Mouse (Mus musculus): Measurements from ENCODE around the gene Rsph6a. TPM values are rescaled to one million over a fixed set of nuclear protein-coding genes. Genes with fewer than 3 reads are reported as not detected.
A peak's percentile ranks its signal among the peaks of the same experiment; 100 is the strongest.

The Rsph6a gene
- polyA plus RNA-seq, 1 experiment from 2014 or later, result 0.09 TPM

GRCm38 (mm10) chr7:19016042-19016441 lies 38.4 kb upstream of the Rsph6a start:
- H3K4me2 ChIP-seq (ENCODE audit: low read length), result no peak overlapping the region
- no peak overlapping the region for H3K9ac ChIP-seq (replicated peaks; ENCODE audit: low read depth, low read length)
- no peaks in the 10 kb centered on the region for H3K9me3 ChIP-seq (ENCODE audit: control insufficient read depth, low read length)
- peaks cover 8% of the 10 kb centered on the region; the same call in 1 of the 2 replicates for H3K27me3 ChIP-seq (replicated peaks; ENCODE audit: control insufficient read depth, insufficient read depth, low read length)
- no peak overlapping the region for H3K27ac ChIP-seq (ENCODE audit: low read length)
- ATAC-seq, result no peak
- H3K4me1 ChIP-seq (replicated peaks; ENCODE audit: control insufficient read depth, insufficient read depth, low read length), result peaks cover 7% of the 10 kb centered on the region; the same call in 1 of the 2 replicates
- 86% methylated on average over 4 of the region's 4 CpGs for WGBS
- H3K36me3 ChIP-seq (ENCODE audit: control insufficient read depth, insufficient read depth), result no peaks in the 10 kb centered on the region
- no peak overlapping the region for H3K4me3 ChIP-seq (replicated peaks; ENCODE audit: low read length)

- H3K9me3 ChIP-seq (ENCODE audit: control insufficient read depth, low read length), result no peaks in the 10 kb centered on the region
- no peak overlapping the region for H3K9ac ChIP-seq (replicated peaks; ENCODE audit: low read depth, low read length)
- 88% methylated on average over 7 of the region's 7 CpGs for WGBS
- ATAC-seq, result no peak
- no peak overlapping the region for H3K4me3 ChIP-seq (replicated peaks; ENCODE audit: low read length)
- H3K4me1 ChIP-seq (replicated peaks; ENCODE audit: control insufficient read depth, insufficient read depth, low read length), result no peaks in the 10 kb centered on the region
- peaks cover 27% of the 10 kb centered on the region for H3K27me3 ChIP-seq (replicated peaks; ENCODE audit: control insufficient read depth, insufficient read depth, low read length)
- no peak overlapping the region for H3K4me2 ChIP-seq (ENCODE audit: low read length)
- H3K27ac ChIP-seq (ENCODE audit: low read length), result no peak overlapping the region
- H3K36me3 ChIP-seq (ENCODE audit: control insufficient read depth, insufficient read depth), result no peaks in the 10 kb centered on the region
These were observed 36.6 kb upstream of the Rsph6a start for GRCm38 (mm10) chr7:19017909-19018308.

- H3K4me2 ChIP-seq (ENCODE audit: low read length), result no peak overlapping the region
- H3K9ac ChIP-seq (replicated peaks; ENCODE audit: low read depth, low read length), result no peak overlapping the region
- no peak for ATAC-seq
- peaks cover 36% of the 10 kb centered on the region for H3K27me3 ChIP-seq (replicated peaks; ENCODE audit: control insufficient read depth, insufficient read depth, low read length)
- no peaks in the 10 kb centered on the region for H3K36me3 ChIP-seq (ENCODE audit: control insufficient read depth, insufficient read depth)
- no peak overlapping the region for H3K4me3 ChIP-seq (replicated peaks; ENCODE audit: low read length)
- no peaks in the 10 kb centered on the region for H3K9me3 ChIP-seq (ENCODE audit: control insufficient read depth, low read length)
- H3K27ac ChIP-seq (ENCODE audit: low read length), result no peak overlapping the region
- WGBS, result 24% methylated on average over 8 of the region's 8 CpGs
- peaks cover 11% of the 10 kb centered on the region for H3K4me1 ChIP-seq (replicated peaks; ENCODE audit: control insufficient read depth, insufficient read depth, low read length)
These were observed 33.4 kb upstream of the Rsph6a start for GRCm38 (mm10) chr7:19021048-19021447.

- ATAC-seq, result no peak
- Histone ChIP-seq H3K27ac (ENCODE audit: low read length) (no peak overlapping the region), H3K36me3 (ENCODE audit: control insufficient read depth, insufficient read depth) (no peaks in the 10 kb centered on the region), H3K27me3 (replicated peaks; ENCODE audit: control insufficient read depth, insufficient read depth, low read length) (peaks cover 36% of the 10 kb centered on the region), H3K4me2 (ENCODE audit: low read length) (no peak overlapping the region), H3K9ac (replicated peaks; ENCODE audit: low read depth, low read length) (no peak overlapping the region), H3K9me3 (ENCODE audit: control insufficient read depth, low read length) (no peaks in the 10 kb centered on the region), H3K4me3 (replicated peaks; ENCODE audit: low read length) (no peak overlapping the region), H3K4me1 (replicated peaks; ENCODE audit: control insufficient read depth, insufficient read depth, low read length) (peaks cover 13% of the 10 kb centered on the region)
- 58% methylated on average over 18 of the region's 18 CpGs for WGBS
These were observed 32.1 kb upstream of the Rsph6a start for GRCm38 (mm10) chr7:19022189-19022958.

- Histone ChIP-seq H3K9ac (replicated peaks; ENCODE audit: low read depth, low read length) (peak within 1 kb of the TSS; percentile 89), H3K4me3 (replicated peaks; ENCODE audit: low read length) (peak within 1 kb of the TSS; percentile 79), H3K27ac (ENCODE audit: low read length) (no peak within 1 kb of the TSS; the same call in 1 of the 2 replicates), H3K36me3 (ENCODE audit: control insufficient read depth, insufficient read depth) (no peaks in the 10 kb centered on the region), H3K4me2 (ENCODE audit: low read length) (peak within 1 kb of the TSS; percentile 80), H3K27me3 (replicated peaks; ENCODE audit: control insufficient read depth, insufficient read depth, low read length) (peaks cover 34% of the 10 kb centered on the region), H3K4me1 (replicated peaks; ENCODE audit: control insufficient read depth, insufficient read depth, low read length) (peaks cover 13% of the 10 kb centered on the region), H3K9me3 (ENCODE audit: control insufficient read depth, low read length) (no peaks in the 10 kb centered on the region)
- 3% methylated on average over 30 of the region's 30 CpGs for WGBS
- ATAC-seq, result peak; percentile 3; the same call in 1 of the 2 replicates
These were observed 31.1 kb upstream of the Rsph6a start, which contains the start of gene Foxa3 for GRCm38 (mm10) chr7:19023357-19023814. Foxa3 (minus strand) TSS chr7:19023538.

GRCm38 (mm10) chr7:19024096-19024506 lies 30.4 kb upstream of the Rsph6a start, which contains the start of gene Sympk:
Sympk (plus strand) TSS chr7:19024377.
- Histone ChIP-seq H3K9ac (replicated peaks; ENCODE audit: low read depth, low read length) (peak within 1 kb of the TSS; percentile 89), H3K4me2 (ENCODE audit: low read length) (peak within 1 kb of the TSS; percentile 80), H3K36me3 (ENCODE audit: control insufficient read depth, insufficient read depth) (no peaks in the 10 kb centered on the region), H3K27ac (ENCODE audit: low read length) (no peak within 1 kb of the TSS; the same call in 1 of the 2 replicates), H3K27me3 (replicated peaks; ENCODE audit: control insufficient read depth, insufficient read depth, low read length) (peaks cover 34% of the 10 kb centered on the region), H3K4me1 (replicated peaks; ENCODE audit: control insufficient read depth, insufficient read depth, low read length) (peaks cover 13% of the 10 kb centered on the region), H3K9me3 (ENCODE audit: control insufficient read depth, low read length) (no peaks in the 10 kb centered on the region), H3K4me3 (replicated peaks; ENCODE audit: low read length) (peak within 1 kb of the TSS; percentile 79)
- under 1% methylated on average over 46 of the region's 50 CpGs for WGBS
- ATAC-seq, result peak; percentile 98

GRCm38 (mm10) chr7:19024581-19025255 lies 29.8 kb upstream of the Rsph6a start:
- H3K36me3 ChIP-seq (ENCODE audit: control insufficient read depth, insufficient read depth), result peaks cover 4% of the 10 kb centered on the region
- H3K27ac ChIP-seq (ENCODE audit: low read length), result no peak overlapping the region; the same call in 1 of the 2 replicates
- peak overlapping the region; percentile 79 for H3K4me3 ChIP-seq (replicated peaks; ENCODE audit: low read length)
- peak overlapping the region; percentile 80 for H3K4me2 ChIP-seq (ENCODE audit: low read length)
- WGBS, result 2% methylated on average over 31 of the region's 36 CpGs
- ATAC-seq, result peak; percentile 43
- H3K4me1 ChIP-seq (replicated peaks; ENCODE audit: control insufficient read depth, insufficient read depth, low read length), result peaks cover 13% of the 10 kb centered on the region
- peak overlapping the region; percentile 89 for H3K9ac ChIP-seq (replicated peaks; ENCODE audit: low read depth, low read length)
- peaks cover 34% of the 10 kb centered on the region for H3K27me3 ChIP-seq (replicated peaks; ENCODE audit: control insufficient read depth, insufficient read depth, low read length)
- H3K9me3 ChIP-seq (ENCODE audit: control insufficient read depth, low read length), result no peaks in the 10 kb centered on the region

- Histone ChIP-seq H3K9ac (replicated peaks; ENCODE audit: low read depth, low read length) (no peak overlapping the region), H3K4me1 (replicated peaks; ENCODE audit: control insufficient read depth, insufficient read depth, low read length) (peaks cover 13% of the 10 kb centered on the region), H3K27ac (ENCODE audit: low read length) (no peak overlapping the region), H3K36me3 (ENCODE audit: control insufficient read depth, insufficient read depth) (peaks cover 19% of the 10 kb centered on the region), H3K4me2 (ENCODE audit: low read length) (no peak overlapping the region), H3K9me3 (ENCODE audit: control insufficient read depth, low read length) (no peaks in the 10 kb centered on the region), H3K27me3 (replicated peaks; ENCODE audit: control insufficient read depth, insufficient read depth, low read length) (peaks cover 7% of the 10 kb centered on the region), H3K4me3 (replicated peaks; ENCODE audit: low read length) (no peak overlapping the region)
- no peak for ATAC-seq
These were observed 26.4 kb upstream of the Rsph6a start for GRCm38 (mm10) chr7:19028067-19028466.

- Histone ChIP-seq H3K4me3 (replicated peaks; ENCODE audit: low read length) (no peak overlapping the region), H3K4me1 (replicated peaks; ENCODE audit: control insufficient read depth, insufficient read depth, low read length) (peaks cover 11% of the 10 kb centered on the region), H3K4me2 (ENCODE audit: low read length) (no peak overlapping the region), H3K9me3 (ENCODE audit: control insufficient read depth, low read length) (no peaks in the 10 kb centered on the region), H3K27me3 (replicated peaks; ENCODE audit: control insufficient read depth, insufficient read depth, low read length) (no peaks in the 10 kb centered on the region), H3K36me3 (ENCODE audit: control insufficient read depth, insufficient read depth) (peaks cover 24% of the 10 kb centered on the region), H3K9ac (replicated peaks; ENCODE audit: low read depth, low read length) (no peak overlapping the region), H3K27ac (ENCODE audit: low read length) (no peak overlapping the region)
- 54% methylated on average over 6 of the region's 6 CpGs for WGBS
- no peak; the same call in 1 of the 2 replicates for ATAC-seq
These were observed 25.3 kb upstream of the Rsph6a start for GRCm38 (mm10) chr7:19029084-19029653.

All from forebrain, embryonic 16.5 days (tissue).